Mouse (Mus musculus): ENCODE measurements at regions not wholly inside any gene's neighbourhood (a gene's known extent, or its start where the extent isn't known, plus 50 kb on each side); places are given as distances from the start of the nearest gene placed in this dataset.
"Not testable (repeated sequence)": the region's sequence is repeated elsewhere in the genome, so short reads cannot be mapped to it uniquely, and the experiment has no call there.

- no peak overlapping the region for H3K9ac ChIP-seq (replicated peaks; ENCODE audit: low read depth, low read length)
- WGBS = 15% methylated on average over 7 of the region's 7 CpGs
- H3K27ac ChIP-seq (ENCODE audit: low read length) = no peak overlapping the region
- no peaks in the 10 kb centered on the region for H3K9me3 ChIP-seq (ENCODE audit: control insufficient read depth, low read depth, low read length)
- no peak for ATAC-seq (ENCODE audit: insufficient number of reproducible peaks, insufficient read depth, low FRiP score, low read depth)
- no peak overlapping the region for H3K4me3 ChIP-seq (ENCODE audit: low read depth, low read length)
- H3K27me3 ChIP-seq (ENCODE audit: control insufficient read depth, insufficient read depth, low read length) = no peaks in the 10 kb centered on the region
- no peak overlapping the region; the same call in 1 of the 2 replicates for H3K4me2 ChIP-seq (replicated peaks; ENCODE audit: low read depth, low read length)
- no peaks in the 10 kb centered on the region; the same call in 1 of the 2 replicates for H3K4me1 ChIP-seq (ENCODE audit: control insufficient read depth, insufficient read depth, low read length)
- H3K36me3 ChIP-seq (ENCODE audit: control insufficient read depth, insufficient read depth, low read length) = no peaks in the 10 kb centered on the region
These were observed 189.8 kb upstream of the Irx4 start for GRCm38 (mm10) chr13:73070531-73070908.

GRCm38 (mm10) chr13:73071032-73071431 is 189.2 kb upstream of the Irx4 start:
- ATAC-seq (ENCODE audit: insufficient number of reproducible peaks, insufficient read depth, low FRiP score, low read depth) = no peak
- 46% methylated on average over 8 of the region's 8 CpGs for WGBS
- H3K27me3 ChIP-seq (ENCODE audit: control insufficient read depth, insufficient read depth, low read length) = no peaks in the 10 kb centered on the region

GRCm38 (mm10) chr13:73071854-73072852 is 188.1 kb upstream of the Irx4 start:
- H3K4me3 ChIP-seq (ENCODE audit: low read depth, low read length) = no peak overlapping the region
- no peak overlapping the region for H3K4me2 ChIP-seq (replicated peaks; ENCODE audit: low read depth, low read length)
- H3K36me3 ChIP-seq (ENCODE audit: control insufficient read depth, insufficient read depth, low read length) = no peaks in the 10 kb centered on the region
- H3K4me1 ChIP-seq (ENCODE audit: control insufficient read depth, insufficient read depth, low read length) = no peaks in the 10 kb centered on the region; the same call in 1 of the 2 replicates
- no peak overlapping the region for H3K27ac ChIP-seq (ENCODE audit: low read length)
- H3K9ac ChIP-seq (replicated peaks; ENCODE audit: low read depth, low read length) = no peak overlapping the region
- ATAC-seq (ENCODE audit: insufficient number of reproducible peaks, insufficient read depth, low FRiP score, low read depth) = no peak
- 52% methylated on average over 6 of the region's 6 CpGs for WGBS
- H3K27me3 ChIP-seq (ENCODE audit: control insufficient read depth, insufficient read depth, low read length) = no peaks in the 10 kb centered on the region
- no peaks in the 10 kb centered on the region for H3K9me3 ChIP-seq (ENCODE audit: control insufficient read depth, low read depth, low read length)

More at GRCm38 (mm10) chr13:73071032-73071431, 189.2 kb upstream of the Irx4 start:
- H3K9me3 ChIP-seq (ENCODE audit: control insufficient read depth, low read depth, low read length) = no peaks in the 10 kb centered on the region
- no peak overlapping the region for H3K27ac ChIP-seq (ENCODE audit: low read length)
- H3K9ac ChIP-seq (replicated peaks; ENCODE audit: low read depth, low read length) = no peak overlapping the region
- no peaks in the 10 kb centered on the region; the same call in 1 of the 2 replicates for H3K4me1 ChIP-seq (ENCODE audit: control insufficient read depth, insufficient read depth, low read length)
- no peak overlapping the region for H3K4me2 ChIP-seq (replicated peaks; ENCODE audit: low read depth, low read length)
- no peaks in the 10 kb centered on the region for H3K36me3 ChIP-seq (ENCODE audit: control insufficient read depth, insufficient read depth, low read length)
- H3K4me3 ChIP-seq (ENCODE audit: low read depth, low read length) = no peak overlapping the region

GRCm38 (mm10) chr13:73077866-73078430 is 182.3 kb upstream of the Irx4 start:
- H3K4me2 ChIP-seq (replicated peaks; ENCODE audit: low read depth, low read length) = no peak overlapping the region

GRCm38 (mm10) chr13:73087815-73088214 is 172.5 kb upstream of the Irx4 start:
- H3K4me1 ChIP-seq (ENCODE audit: control insufficient read depth, insufficient read depth, low read length); H3K27ac ChIP-seq (ENCODE audit: low read length); H3K9me3 ChIP-seq (ENCODE audit: control insufficient read depth, low read depth, low read length); H3K36me3 ChIP-seq (ENCODE audit: control insufficient read depth, insufficient read depth, low read length); H3K4me2 ChIP-seq (replicated peaks; ENCODE audit: low read depth, low read length); H3K27me3 ChIP-seq (ENCODE audit: control insufficient read depth, insufficient read depth, low read length); ATAC-seq (ENCODE audit: insufficient number of reproducible peaks, insufficient read depth, low FRiP score, low read depth); H3K9ac ChIP-seq (replicated peaks; ENCODE audit: low read depth, low read length); H3K4me3 ChIP-seq (ENCODE audit: low read depth, low read length): not testable (repeated sequence)

More at GRCm38 (mm10) chr13:73077866-73078430, 182.3 kb upstream of the Irx4 start:
- no peaks in the 10 kb centered on the region for H3K4me1 ChIP-seq (ENCODE audit: control insufficient read depth, insufficient read depth, low read length)
- H3K27me3 ChIP-seq (ENCODE audit: control insufficient read depth, insufficient read depth, low read length) = no peaks in the 10 kb centered on the region
- ATAC-seq (ENCODE audit: insufficient number of reproducible peaks, insufficient read depth, low FRiP score, low read depth) = no peak
- H3K36me3 ChIP-seq (ENCODE audit: control insufficient read depth, insufficient read depth, low read length) = no peaks in the 10 kb centered on the region
- H3K27ac ChIP-seq (ENCODE audit: low read length) = no peak overlapping the region
- WGBS = 73% methylated on average over 2 of the region's 2 CpGs
- no peak overlapping the region for H3K9ac ChIP-seq (replicated peaks; ENCODE audit: low read depth, low read length)
- H3K4me3 ChIP-seq (ENCODE audit: low read depth, low read length) = no peak overlapping the region
- no peaks in the 10 kb centered on the region for H3K9me3 ChIP-seq (ENCODE audit: control insufficient read depth, low read depth, low read length)

GRCm38 (mm10) chr13:73091886-73092285 is 168.4 kb upstream of the Irx4 start:
- WGBS = 42% methylated on average over 3 of the region's 3 CpGs
- no peaks in the 10 kb centered on the region for H3K9me3 ChIP-seq (ENCODE audit: control insufficient read depth, low read depth, low read length)
- no peak overlapping the region for H3K4me3 ChIP-seq (ENCODE audit: low read depth, low read length)
- H3K9ac ChIP-seq (replicated peaks; ENCODE audit: low read depth, low read length) = no peak overlapping the region
- no peaks in the 10 kb centered on the region for H3K27me3 ChIP-seq (ENCODE audit: control insufficient read depth, insufficient read depth, low read length)
- H3K27ac ChIP-seq (ENCODE audit: low read length) = no peak overlapping the region
- H3K36me3 ChIP-seq (ENCODE audit: control insufficient read depth, insufficient read depth, low read length) = no peaks in the 10 kb centered on the region
- ATAC-seq (ENCODE audit: insufficient number of reproducible peaks, insufficient read depth, low FRiP score, low read depth) = no peak
- no peak overlapping the region for H3K4me2 ChIP-seq (replicated peaks; ENCODE audit: low read depth, low read length)
- H3K4me1 ChIP-seq (ENCODE audit: control insufficient read depth, insufficient read depth, low read length) = no peaks in the 10 kb centered on the region

- Histone ChIP-seq H3K4me2 (replicated peaks; ENCODE audit: low read depth, low read length) (no peak overlapping the region), H3K4me1 (ENCODE audit: control insufficient read depth, insufficient read depth, low read length) (no peaks in the 10 kb centered on the region), H3K27ac (ENCODE audit: low read length) (no peak overlapping the region), H3K4me3 (ENCODE audit: low read depth, low read length) (no peak overlapping the region), H3K9me3 (ENCODE audit: control insufficient read depth, low read depth, low read length) (no peaks in the 10 kb centered on the region), H3K36me3 (ENCODE audit: control insufficient read depth, insufficient read depth, low read length) (no peaks in the 10 kb centered on the region), H3K27me3 (ENCODE audit: control insufficient read depth, insufficient read depth, low read length) (no peaks in the 10 kb centered on the region), H3K9ac (replicated peaks; ENCODE audit: low read depth, low read length) (no peak overlapping the region)
- no peak for ATAC-seq (ENCODE audit: insufficient number of reproducible peaks, insufficient read depth, low FRiP score, low read depth)
- WGBS = 80% methylated on average over 9 of the region's 9 CpGs
These were observed 162.8 kb upstream of the Irx4 start for GRCm38 (mm10) chr13:73097502-73097901.

- H3K36me3 ChIP-seq (ENCODE audit: control insufficient read depth, insufficient read depth, low read length) = no peaks in the 10 kb centered on the region
- no peaks in the 10 kb centered on the region for H3K27me3 ChIP-seq (ENCODE audit: control insufficient read depth, insufficient read depth, low read length)
- no peaks in the 10 kb centered on the region for H3K4me1 ChIP-seq (ENCODE audit: control insufficient read depth, insufficient read depth, low read length)
- no peak overlapping the region for H3K4me2 ChIP-seq (replicated peaks; ENCODE audit: low read depth, low read length)
- no peak overlapping the region for H3K4me3 ChIP-seq (ENCODE audit: low read depth, low read length)
- no peak for ATAC-seq (ENCODE audit: insufficient number of reproducible peaks, insufficient read depth, low FRiP score, low read depth)
- H3K9me3 ChIP-seq (ENCODE audit: control insufficient read depth, low read depth, low read length) = no peaks in the 10 kb centered on the region
- 92% methylated on average over 1 of the region's 1 CpGs for WGBS
- no peak overlapping the region for H3K9ac ChIP-seq (replicated peaks; ENCODE audit: low read depth, low read length)
- H3K27ac ChIP-seq (ENCODE audit: low read length) = no peak overlapping the region
These were observed 160.9 kb upstream of the Irx4 start for GRCm38 (mm10) chr13:73099407-73099806.
